Mouse (Mus musculus) left cerebral cortex, postnatal 10 days (tissue): Measurements from ENCODE around the gene Gprc5b. TPM values are rescaled to one million over a fixed set of nuclear protein-coding genes. Genes with fewer than 3 reads are reported as not detected.

Experiments used
- DNase-seq, 2 experiments: peaks; one replicate each; pipeline ENCODE4 v3.0.0; 2021 to 2022; ENCODE audit warnings: low spot score in 2 of 2, mixed read lengths in 1 of 2; ENCODE audit errors: extremely low spot score in 1 of 2
- intact Hi-C: fragments of 180-260 bp; cut with DNase I; formaldehyde crosslinking; loops from one replicate; pipeline ENCODE4 v1.15.1; 2025
- total RNA-seq, 2 experiments: library from RNA; stranded (reverse); gene quantifications; 2 replicates each; pipeline ENCODE4 v1.2.3; 2021

Gene Gprc5b
- 10 to 100 TPM; 36.8 to 39.8 TPM for total RNA-seq

DNA sequence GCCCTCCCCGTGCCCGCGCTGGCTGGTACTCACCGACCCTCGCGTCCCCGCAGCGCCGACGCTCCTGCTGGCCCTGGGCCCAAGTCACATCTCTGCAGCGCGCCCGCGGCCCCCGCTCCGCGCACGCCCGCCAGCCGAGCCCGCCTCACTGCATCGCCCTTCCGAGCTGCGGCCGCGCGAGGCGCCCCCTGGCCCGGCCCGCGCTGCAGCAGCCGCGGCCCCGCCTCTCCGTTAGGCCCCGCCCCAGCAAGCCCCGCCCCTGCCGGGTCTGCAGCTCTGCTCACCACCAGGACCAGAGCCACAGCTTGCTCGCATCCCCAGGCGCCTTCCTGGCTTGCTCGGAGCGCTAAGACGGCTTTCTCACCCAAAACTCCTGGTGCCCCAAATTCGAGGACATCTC, at the start of gene Gprc5b:
Gene Gprc5b (minus strand): TSS at position 205 of the 400 bp plus-strand sequence.
- DNase-seq = peak in 1 of 2 experiments; percentile 93
- intact Hi-C loops = no loop called here

DNA sequence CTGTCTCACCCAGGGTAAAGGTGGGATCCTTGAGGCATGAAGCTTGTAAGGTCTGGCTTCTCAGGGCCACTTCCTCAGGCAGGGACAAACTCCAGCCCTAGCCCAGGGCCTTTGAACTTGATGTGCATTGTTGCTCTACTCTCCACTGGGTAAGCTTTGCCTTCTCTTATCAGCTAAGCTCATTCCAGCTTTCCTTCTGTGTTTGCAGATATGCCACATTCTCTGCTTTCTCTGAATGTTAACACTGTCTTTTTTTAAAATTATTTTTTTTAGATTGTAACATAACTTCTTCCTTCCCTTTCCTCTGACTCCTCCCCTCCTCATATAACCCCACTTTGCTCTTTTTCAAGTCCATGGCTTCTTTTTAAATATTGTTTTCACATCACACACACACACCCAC, 46.5 kb upstream of the Gprc5b start:
- DNase-seq = no peak
- intact Hi-C loops = no loop called here

DNA sequence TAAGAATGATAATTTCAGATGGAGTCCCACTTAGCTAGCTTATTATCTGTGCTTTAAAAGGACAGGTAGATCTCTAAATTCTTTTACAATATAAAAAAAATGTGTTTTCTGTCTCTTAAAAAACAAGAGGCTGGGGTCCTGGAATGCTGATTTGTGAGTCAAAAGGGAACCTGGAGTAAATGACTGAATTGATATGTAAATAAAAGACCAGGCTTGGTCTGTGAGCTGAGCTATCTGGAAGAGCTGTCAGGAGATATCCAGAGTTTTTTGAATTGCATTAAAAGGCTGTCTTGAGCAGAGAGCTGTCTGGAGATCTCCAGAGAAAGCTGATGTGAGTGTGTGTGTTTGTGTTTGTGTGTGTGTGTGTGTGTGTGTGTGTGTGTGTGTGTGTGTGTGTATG, 42.6 kb upstream of the Gprc5b start:
- intact Hi-C loops = no loop called here

DNA sequence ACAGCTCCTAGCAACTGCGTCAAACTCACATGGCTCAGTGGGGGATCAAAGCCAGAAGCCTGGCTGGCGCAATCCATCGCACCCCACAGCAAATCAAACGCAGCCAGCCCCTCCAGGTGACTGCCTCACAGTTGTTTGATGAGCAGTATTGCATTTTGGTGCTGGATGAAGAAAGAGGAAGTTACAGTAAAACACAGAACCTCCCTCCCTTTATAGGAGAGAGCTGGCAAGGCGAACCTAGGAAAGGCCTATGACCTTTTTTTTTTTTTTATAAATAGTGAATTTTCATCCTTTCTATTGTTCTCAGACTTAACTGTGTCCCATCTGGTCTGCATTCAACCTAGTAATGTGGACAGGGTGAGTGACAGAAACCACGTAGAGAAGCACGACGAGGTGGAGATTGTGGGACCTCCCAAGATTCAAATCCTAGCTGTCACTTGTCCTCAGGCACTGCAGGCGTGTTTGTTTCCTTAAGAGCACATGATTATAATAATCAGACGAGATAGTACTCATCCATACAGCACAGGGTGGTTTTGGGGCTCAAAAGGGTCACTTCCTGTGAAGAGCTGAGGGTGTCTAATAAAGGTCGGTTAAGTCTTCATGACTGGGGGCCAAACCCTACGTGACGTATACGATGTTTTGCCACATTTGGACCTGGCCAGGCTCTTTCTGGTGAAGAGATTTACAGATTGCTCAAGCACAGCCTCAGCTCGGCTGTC, 39.4 kb upstream of the Gprc5b start:
- DNase-seq = no peak
- intact Hi-C loops = no loop called here

More for the DNA sequence above, 42.6 kb upstream of the Gprc5b start:
- no peak for DNase-seq

DNA sequence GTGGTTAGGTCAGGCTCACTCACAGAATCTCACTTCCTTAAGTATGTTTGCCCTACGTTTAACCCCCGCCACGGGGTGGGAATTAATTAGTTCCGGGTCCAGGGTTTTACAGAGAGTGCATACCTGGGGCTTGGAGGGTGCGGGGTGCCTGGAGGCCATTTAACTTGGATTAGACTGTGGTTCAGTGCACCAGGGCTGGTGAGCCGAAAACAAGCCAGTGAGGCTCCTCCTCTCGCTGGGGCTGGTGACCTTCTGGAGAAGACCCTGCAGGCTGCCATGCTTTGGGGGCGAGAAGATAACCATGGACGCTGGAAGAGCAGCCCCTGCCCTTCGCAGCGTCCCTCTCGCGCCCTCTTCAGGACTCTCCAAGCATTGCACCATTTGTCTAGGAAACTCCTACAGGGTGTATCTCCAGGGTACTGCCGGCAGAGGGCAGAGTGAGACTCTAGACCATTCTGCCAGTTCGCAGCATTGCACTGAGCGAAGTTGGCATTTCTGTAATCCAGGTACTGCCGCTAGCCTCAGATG, 28.4 kb upstream of the Gprc5b start:
- intact Hi-C loops = loop anchor here (5.0 kb wide), 2 partner anchors 164 to 404 kb away; no protein-coding TSS in a partner anchor

DNA sequence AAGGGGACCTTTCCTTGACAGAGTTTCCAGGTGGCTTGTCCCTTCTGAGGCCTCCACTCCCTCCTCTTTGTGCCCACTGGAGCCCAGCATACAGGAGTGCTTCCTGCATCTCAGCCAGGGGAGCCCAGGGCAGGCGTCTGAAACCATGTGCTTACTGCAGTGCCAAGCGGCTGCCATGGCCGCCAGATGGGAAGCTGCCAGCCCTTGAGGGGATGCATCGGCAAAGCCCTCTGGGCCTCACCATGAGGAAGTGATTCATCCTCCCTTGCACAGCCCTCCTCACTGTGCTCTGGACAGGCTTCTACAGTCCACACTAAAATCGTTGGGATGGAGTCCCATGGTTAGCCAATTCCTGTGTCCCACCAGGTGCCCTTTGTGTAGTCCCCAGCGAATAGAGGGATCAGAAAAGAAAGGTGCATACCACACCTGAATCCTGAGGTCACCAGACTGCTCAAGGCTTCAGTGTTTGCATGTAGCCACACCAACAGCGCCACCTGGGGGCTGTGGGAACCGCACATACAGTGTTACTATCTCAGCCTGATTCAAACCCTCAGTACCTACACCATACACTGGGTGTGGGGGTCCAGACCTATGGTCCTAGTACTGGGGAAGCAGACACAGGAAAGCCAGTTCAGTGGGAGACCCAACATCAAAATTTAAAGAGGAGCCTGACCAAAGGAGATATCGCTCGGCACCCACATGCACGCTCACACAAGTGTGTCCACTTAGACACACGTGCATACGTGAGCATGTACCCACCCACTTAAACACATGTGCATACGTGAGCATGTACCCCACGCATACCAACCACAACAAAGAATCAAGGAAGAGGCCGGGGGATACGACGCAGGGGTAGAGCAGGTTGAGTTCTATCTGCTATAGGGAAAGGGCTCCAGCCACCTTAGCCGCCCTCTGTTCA, 27.5 kb upstream of the Gprc5b start:
- intact Hi-C loops = loop anchor here (5.0 kb wide), 2 partner anchors 165 to 405 kb away; no protein-coding TSS in a partner anchor
- peak in 1 of 2 experiments; percentile 48 for DNase-seq

More for the DNA sequence above, 28.4 kb upstream of the Gprc5b start:
- peak; percentile 9 to 61 for DNase-seq

DNA sequence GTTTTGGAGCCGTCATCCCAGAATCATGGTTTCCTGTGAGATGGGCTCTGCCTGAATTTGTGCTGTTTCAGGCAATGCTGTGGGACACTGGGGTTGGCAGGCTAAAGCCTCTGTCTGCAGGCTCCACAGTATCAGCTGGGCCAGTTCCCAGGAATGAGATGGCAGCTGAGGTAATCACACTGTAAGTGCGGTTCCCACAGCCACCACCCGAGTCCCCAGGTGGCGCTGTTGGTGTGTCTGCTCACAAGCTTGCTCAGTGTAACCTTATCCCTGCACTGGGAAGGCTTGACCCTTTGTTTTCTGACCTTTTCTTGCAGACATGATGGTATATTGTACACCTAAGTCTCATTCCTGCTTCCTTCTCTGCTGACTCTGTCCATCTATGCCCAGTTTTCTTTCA, 24.5 kb upstream of the Gprc5b start:
- peak; percentile 14 to 60 for DNase-seq
- intact Hi-C loops = loop anchor here (10.0 kb wide), 1 partner anchor 495 kb away; the partner anchor contains the start of gene Acsm5

DNA sequence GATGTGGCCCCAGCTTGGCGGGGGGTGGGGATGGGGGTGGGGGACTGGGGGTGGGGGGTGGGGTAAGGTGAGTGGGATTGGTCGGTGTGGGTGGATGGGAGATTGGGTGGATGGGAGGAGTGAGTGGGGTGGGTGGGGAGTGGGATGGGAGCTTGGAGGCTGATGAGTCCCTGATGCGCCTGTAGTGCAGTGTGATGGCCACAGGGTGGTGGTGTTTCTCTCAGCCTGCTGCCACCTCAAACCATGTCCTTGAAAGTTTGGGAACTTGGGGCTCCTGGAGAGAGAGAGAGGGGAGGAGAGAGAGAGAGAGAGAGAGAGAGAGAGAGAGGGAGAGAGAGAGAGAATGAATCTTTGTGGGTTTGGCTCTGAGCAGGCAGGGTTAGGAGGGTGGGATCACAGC, 20.7 kb upstream of the Gprc5b start:
- intact Hi-C loops = loop anchor here (10.0 kb wide), 1 partner anchor 499 kb away; the partner anchor contains the start of gene Acsm5
- DNase-seq = peak in 1 of 2 experiments; percentile 36

DNA sequence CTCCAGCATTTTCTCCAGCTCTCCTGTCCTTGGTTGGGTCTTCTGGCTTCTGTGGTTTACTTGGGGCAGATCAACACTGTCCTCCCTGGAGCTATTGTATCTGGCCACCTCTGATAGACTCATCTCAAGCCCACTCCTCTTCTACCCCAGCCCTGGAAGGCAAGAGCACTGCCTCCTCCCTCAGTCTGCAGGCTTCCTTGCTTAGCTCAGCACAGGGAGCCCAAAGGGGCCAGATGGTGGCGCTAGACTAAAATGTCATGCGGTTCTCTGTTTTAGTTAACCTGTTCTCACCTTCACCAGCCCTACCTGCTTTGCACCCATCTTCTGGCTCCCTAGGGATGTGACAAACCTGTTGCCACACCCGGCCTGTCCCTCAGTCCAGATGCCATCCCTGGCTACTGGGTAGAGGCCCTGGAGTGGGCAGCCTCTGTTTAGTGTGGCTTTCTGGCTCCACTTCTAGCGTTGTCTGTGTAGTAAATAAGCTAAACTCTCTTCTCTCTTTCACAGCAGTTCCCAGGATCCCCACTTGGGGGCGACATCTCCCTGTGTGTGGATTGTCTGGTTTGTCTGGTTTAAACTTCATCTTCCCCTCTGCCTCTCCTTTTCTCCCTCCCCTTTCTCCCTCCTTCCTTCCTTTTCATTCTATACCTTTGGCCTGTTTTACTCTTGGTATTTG, 16.0 kb upstream of the Gprc5b start:
- intact Hi-C loops = loop anchor here (10.0 kb wide), 1 partner anchor 504 kb away; the partner anchor contains the start of gene Acsm5
- DNase-seq = peak; percentile 68 to 70

DNA sequence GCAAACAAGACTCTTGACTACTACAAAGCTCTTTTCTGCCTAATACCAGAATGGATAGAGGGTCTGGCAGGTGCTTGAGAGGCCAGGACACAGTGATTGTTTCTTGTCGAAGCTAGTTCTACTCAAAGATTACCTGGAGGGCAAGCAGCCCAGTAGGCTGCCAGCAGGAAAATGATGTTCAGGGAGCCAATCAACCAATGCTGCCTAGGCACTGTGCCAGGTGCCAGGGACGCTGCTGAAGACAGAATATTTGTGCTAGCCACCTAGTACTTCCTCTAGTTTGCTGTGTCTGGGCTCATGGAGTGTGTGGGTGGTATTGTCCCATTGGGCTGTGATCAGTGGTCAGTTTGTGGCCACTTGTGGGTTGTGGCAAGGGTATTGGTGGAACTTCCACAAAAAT, 7.5 kb upstream of the Gprc5b start:
- intact Hi-C loops = no loop called here
- no peak for DNase-seq

DNA sequence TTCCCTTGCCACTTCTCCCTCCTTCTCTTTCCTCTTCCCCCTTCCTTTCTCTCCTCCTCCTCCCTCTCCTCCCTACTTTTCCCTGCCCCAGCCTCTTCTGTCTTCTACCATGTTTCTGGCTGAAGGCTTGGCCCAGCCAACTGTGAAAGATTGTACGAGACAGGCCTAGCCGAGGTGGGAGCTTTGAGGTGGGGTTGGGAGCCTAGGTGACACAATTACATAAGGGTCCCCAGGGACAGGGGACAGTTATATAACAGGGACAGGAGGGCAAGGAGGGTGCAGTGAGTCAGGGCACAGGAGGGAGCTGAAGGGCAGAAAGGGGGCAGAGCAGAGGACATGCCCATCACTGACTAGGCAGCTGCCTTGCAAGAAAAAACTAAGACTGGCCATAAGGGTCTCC, 7.0 kb upstream of the Gprc5b start:
- intact Hi-C loops = no loop called here

DNA sequence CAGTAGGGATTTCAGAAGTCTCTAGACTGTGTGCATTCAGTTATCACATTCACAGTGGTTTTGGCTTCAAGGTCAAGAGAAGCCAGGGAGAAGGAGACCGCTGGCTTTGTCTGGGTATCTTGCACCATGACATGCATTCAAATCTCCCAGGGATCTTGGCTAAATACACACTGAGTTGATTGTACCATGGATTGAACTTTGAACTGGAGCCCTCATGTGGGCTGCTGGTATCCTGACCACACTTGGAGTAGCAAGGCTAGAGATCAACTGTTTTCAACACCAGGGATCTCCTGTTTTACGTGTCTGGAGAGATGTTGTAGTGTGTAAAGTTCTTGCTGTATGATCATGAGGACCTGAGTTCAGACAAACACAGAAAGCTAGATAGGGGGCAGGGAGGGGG, 4.8 kb upstream of the Gprc5b start:
- DNase-seq = no peak
- intact Hi-C loops = no loop called here

More for the DNA sequence above, 7.0 kb upstream of the Gprc5b start:
- DNase-seq = no peak

DNA sequence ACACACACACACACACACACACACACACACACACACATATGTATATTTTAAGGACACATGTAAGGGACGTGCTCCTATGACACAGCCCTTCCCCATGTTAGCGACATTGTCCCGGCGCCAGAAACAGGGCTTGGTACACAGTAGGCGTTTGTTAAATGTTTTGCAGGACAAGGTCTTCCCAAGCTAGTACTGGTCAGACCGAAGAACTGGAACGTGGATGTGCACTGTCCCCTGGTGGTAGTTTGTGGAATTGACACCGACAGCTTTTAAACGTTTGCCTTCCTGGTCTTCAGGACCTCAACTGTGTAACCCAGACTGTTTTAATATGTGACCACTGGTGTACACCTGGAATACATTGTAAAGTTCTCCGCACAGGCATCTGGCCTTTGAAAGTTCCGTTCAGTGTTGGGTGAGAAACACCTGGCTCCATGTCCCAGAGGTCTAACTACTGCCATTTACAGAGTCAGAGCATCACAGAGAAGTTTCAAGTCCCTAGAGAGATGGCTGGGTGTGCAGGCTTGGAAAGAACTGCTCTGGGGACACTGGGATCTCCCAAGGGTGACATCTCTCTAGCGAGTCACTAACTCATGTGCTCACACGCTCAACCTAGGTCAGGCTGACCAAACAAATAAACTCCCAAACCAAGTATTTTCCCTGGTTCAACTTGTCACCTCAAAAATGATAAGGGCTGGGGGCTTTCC, 1.3 kb upstream of the Gprc5b start:
- intact Hi-C loops = loop anchor here (2.0 kb wide), 1 partner anchor 229 kb away; no protein-coding TSS in a partner anchor
- peak; percentile 76 to 85 for DNase-seq

DNA sequence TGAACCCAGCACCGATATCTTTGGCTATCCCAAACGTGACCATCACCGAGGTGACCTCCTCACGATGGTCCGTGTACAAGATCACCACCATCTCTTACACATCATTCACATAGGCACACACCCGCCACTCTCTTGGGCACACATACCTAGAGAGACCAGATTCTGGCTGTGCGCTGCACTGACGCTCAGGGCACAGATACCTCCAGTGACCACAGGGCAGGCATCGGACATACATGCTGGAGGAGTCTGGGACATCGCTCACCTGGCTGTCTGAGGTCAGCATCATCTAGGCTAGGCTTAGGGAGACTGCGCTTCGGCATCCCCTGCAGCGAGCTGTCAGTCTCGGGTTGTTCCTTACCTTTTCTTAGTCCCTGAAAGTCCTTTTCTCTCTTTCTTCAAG, 660 bp upstream of the Gprc5b start:
- intact Hi-C loops = loop anchor here (2.0 kb wide), 1 partner anchor 229 kb away; no protein-coding TSS in a partner anchor
- no peak for DNase-seq

DNA sequence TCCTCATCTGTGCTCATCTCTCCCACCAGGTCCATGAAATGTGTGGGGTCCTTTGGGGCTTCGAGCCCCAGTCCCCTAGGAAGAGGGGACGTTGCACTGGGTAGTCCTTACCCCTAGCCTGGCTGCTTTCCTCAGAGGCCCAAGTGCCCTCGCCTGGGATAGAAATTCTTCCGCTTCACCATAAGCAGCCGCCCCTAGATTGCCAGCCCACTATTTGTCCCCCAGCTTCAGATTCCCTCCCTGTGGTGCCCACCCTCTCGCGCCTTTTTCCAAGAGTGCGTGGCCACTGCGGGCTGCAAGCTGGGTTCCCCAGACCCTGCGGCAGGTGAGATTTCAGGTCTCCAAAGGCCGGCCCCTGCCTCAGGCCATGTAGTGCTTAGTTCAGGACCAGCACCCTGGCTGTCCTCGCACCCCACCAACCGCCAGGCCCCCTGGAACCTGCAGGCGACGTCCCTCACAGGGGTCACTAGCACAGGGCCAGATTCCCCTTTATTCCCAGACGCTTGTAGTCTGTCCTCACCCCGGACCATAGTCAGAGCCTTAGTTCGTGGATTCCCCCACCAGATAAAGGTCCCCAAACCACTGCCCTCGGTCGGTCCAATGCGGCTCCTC, 674 bp downstream of the Gprc5b start:
- intact Hi-C loops = loop anchor here (5.0 kb wide), 2 partner anchors 117 to 137 kb away; partner anchors contain the start of genes Iqck and Knop1
- DNase-seq = no peak

DNA sequence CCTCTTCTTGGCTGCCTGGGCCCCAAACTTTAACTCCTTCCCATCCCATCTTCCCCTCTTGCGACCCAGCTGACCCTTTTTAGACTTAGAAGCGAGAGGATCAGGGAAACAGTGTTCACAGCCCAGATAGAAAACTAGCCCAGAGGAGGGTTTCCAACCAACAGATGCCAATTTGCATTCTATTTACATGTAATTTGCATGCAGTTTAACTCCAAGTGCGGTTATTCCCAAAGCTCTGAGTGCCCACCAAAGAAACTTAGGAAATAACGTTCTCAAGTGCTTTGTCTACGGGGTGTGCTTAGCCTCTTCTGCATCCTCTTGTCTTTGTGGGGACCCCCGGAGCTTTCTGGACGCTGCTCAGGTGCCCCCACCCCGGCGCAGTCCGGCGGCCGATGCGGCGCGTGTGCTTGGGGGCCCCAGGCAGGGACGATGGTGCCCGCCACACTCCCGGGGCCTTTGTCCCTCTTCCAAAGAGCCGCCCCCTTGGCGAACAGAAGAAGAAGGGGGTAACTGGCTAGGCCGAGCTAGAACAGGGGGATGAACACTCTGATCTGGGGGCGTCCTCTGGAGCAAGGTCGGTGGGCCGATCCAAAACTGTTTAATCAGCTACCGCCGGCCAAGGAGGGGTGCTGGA, 1.3 kb downstream of the Gprc5b start:
- intact Hi-C loops = loop anchor here (5.0 kb wide), 2 partner anchors 116 to 136 kb away; partner anchors contain the start of genes Iqck and Knop1
- no peak for DNase-seq
